Mouse (Mus musculus): ENCODE measurements around the gene Il1r1. TPM values are rescaled to one million over a fixed set of nuclear protein-coding genes. Genes with fewer than 3 reads are reported as not detected.
"Not testable (repeated sequence)": the region's sequence is repeated elsewhere in the genome, so short reads cannot be mapped to it uniquely, and the experiment has no call there.

The Il1r1 gene
- polyA plus RNA-seq, 1 experiment from 2014 or later = 1.7 TPM

- no peak for ATAC-seq (ENCODE audit: low FRiP score)
- H3K27ac ChIP-seq (ENCODE audit: low read depth, low read length) = no peak overlapping the region
These were observed 57.5 kb downstream of the Il1r1 start for GRCm38 (mm10) chr1:40282394-40282793.

GRCm38 (mm10) chr1:40283995-40284394, 59.1 kb downstream of the Il1r1 start:
- Histone ChIP-seq H3K4me3 (ENCODE audit: low read depth, low read length) (no peak overlapping the region), H3K9ac (ENCODE audit: low read depth, low read length) (no peak overlapping the region), H3K4me1 (replicated peaks; ENCODE audit: control insufficient read depth, insufficient read depth, low read length) (no peaks in the 10 kb centered on the region), H3K4me2 (replicated peaks; ENCODE audit: low read depth, low read length) (no peak overlapping the region), H3K27me3 (ENCODE audit: control insufficient read depth, insufficient read depth, low read length) (no peaks in the 10 kb centered on the region), H3K36me3 (ENCODE audit: control insufficient read depth, insufficient read depth, low read length) (no peaks in the 10 kb centered on the region), H3K9me3 (ENCODE audit: control insufficient read depth, low read length) (no peaks in the 10 kb centered on the region), H3K27ac (ENCODE audit: low read depth, low read length) (no peak overlapping the region)
- ATAC-seq (ENCODE audit: low FRiP score) = no peak
- DNase-seq (ENCODE audit: low spot score) = no peak
- 80% methylated on average over 5 of the region's 5 CpGs for WGBS

More at GRCm38 (mm10) chr1:40282394-40282793, 57.5 kb downstream of the Il1r1 start:
- no peak for DNase-seq (ENCODE audit: low spot score)
- WGBS = 88% methylated on average over 3 of the region's 3 CpGs
- H3K27me3 ChIP-seq (ENCODE audit: control insufficient read depth, insufficient read depth, low read length) = no peaks in the 10 kb centered on the region
- no peaks in the 10 kb centered on the region for H3K9me3 ChIP-seq (ENCODE audit: control insufficient read depth, low read length)
- no peak overlapping the region for H3K4me3 ChIP-seq (ENCODE audit: low read depth, low read length)
- no peak overlapping the region for H3K4me2 ChIP-seq (replicated peaks; ENCODE audit: low read depth, low read length)
- H3K36me3 ChIP-seq (ENCODE audit: control insufficient read depth, insufficient read depth, low read length) = no peaks in the 10 kb centered on the region
- H3K4me1 ChIP-seq (replicated peaks; ENCODE audit: control insufficient read depth, insufficient read depth, low read length) = no peaks in the 10 kb centered on the region
- H3K9ac ChIP-seq (ENCODE audit: low read depth, low read length) = no peak overlapping the region

- 72% methylated on average over 12 of the region's 12 CpGs for WGBS
- H3K4me3 ChIP-seq (ENCODE audit: low read depth, low read length) = no peak overlapping the region
- H3K9ac ChIP-seq (ENCODE audit: low read depth, low read length) = no peak overlapping the region
- no peaks in the 10 kb centered on the region for H3K4me1 ChIP-seq (replicated peaks; ENCODE audit: control insufficient read depth, insufficient read depth, low read length)
- H3K27ac ChIP-seq (ENCODE audit: low read depth, low read length) = no peak overlapping the region
- no peaks in the 10 kb centered on the region for H3K36me3 ChIP-seq (ENCODE audit: control insufficient read depth, insufficient read depth, low read length)
- ATAC-seq (ENCODE audit: low FRiP score) (no peak), DNase-seq (ENCODE audit: low spot score) (no peak)
- no peaks in the 10 kb centered on the region for H3K9me3 ChIP-seq (ENCODE audit: control insufficient read depth, low read length)
- no peaks in the 10 kb centered on the region for H3K27me3 ChIP-seq (ENCODE audit: control insufficient read depth, insufficient read depth, low read length)
- H3K4me2 ChIP-seq (replicated peaks; ENCODE audit: low read depth, low read length) = no peak overlapping the region
These were observed 65.8 kb downstream of the Il1r1 start for GRCm38 (mm10) chr1:40290489-40291255.

GRCm38 (mm10) chr1:40292231-40292630, 67.4 kb downstream of the Il1r1 start:
- no peak for ATAC-seq (ENCODE audit: low FRiP score)
- H3K36me3 ChIP-seq (ENCODE audit: control insufficient read depth, insufficient read depth, low read length) = no peaks in the 10 kb centered on the region
- 94% methylated on average over 2 of the region's 2 CpGs for WGBS

GRCm38 (mm10) chr1:40293891-40294290, 69.0 kb downstream of the Il1r1 start:
- Histone ChIP-seq H3K27me3 (ENCODE audit: control insufficient read depth, insufficient read depth, low read length) (no peaks in the 10 kb centered on the region), H3K27ac (ENCODE audit: low read depth, low read length) (no peak overlapping the region), H3K4me2 (replicated peaks; ENCODE audit: low read depth, low read length) (no peak overlapping the region), H3K9me3 (ENCODE audit: control insufficient read depth, low read length) (no peaks in the 10 kb centered on the region), H3K9ac (ENCODE audit: low read depth, low read length) (no peak overlapping the region), H3K4me1 (replicated peaks; ENCODE audit: control insufficient read depth, insufficient read depth, low read length) (no peaks in the 10 kb centered on the region), H3K36me3 (ENCODE audit: control insufficient read depth, insufficient read depth, low read length) (no peaks in the 10 kb centered on the region), H3K4me3 (ENCODE audit: low read depth, low read length) (no peak overlapping the region)
- DNase-seq (ENCODE audit: low spot score) (peak; percentile 7), ATAC-seq (ENCODE audit: low FRiP score) (no peak)
- 95% methylated on average over 7 of the region's 7 CpGs for WGBS

More at GRCm38 (mm10) chr1:40292231-40292630, 67.4 kb downstream of the Il1r1 start:
- Histone ChIP-seq H3K9me3 (ENCODE audit: control insufficient read depth, low read length) (no peaks in the 10 kb centered on the region), H3K27me3 (ENCODE audit: control insufficient read depth, insufficient read depth, low read length) (no peaks in the 10 kb centered on the region), H3K4me2 (replicated peaks; ENCODE audit: low read depth, low read length) (no peak overlapping the region), H3K4me1 (replicated peaks; ENCODE audit: control insufficient read depth, insufficient read depth, low read length) (no peaks in the 10 kb centered on the region), H3K27ac (ENCODE audit: low read depth, low read length) (no peak overlapping the region), H3K9ac (ENCODE audit: low read depth, low read length) (no peak overlapping the region), H3K4me3 (ENCODE audit: low read depth, low read length) (no peak overlapping the region)
- no peak for DNase-seq (ENCODE audit: low spot score)

- Histone ChIP-seq H3K9me3 (ENCODE audit: control insufficient read depth, low read length) (no peaks in the 10 kb centered on the region), H3K27ac (ENCODE audit: low read depth, low read length) (no peak overlapping the region), H3K27me3 (ENCODE audit: control insufficient read depth, insufficient read depth, low read length) (no peaks in the 10 kb centered on the region), H3K9ac (ENCODE audit: low read depth, low read length) (no peak overlapping the region), H3K4me1 (replicated peaks; ENCODE audit: control insufficient read depth, insufficient read depth, low read length) (no peaks in the 10 kb centered on the region), H3K36me3 (ENCODE audit: control insufficient read depth, insufficient read depth, low read length) (no peaks in the 10 kb centered on the region), H3K4me3 (ENCODE audit: low read depth, low read length) (no peak overlapping the region), H3K4me2 (replicated peaks; ENCODE audit: low read depth, low read length) (no peak overlapping the region)
- ATAC-seq (ENCODE audit: low FRiP score) = no peak
- DNase-seq (ENCODE audit: low spot score) = no peak
- WGBS = 92% methylated on average over 9 of the region's 9 CpGs
These were observed 69.9 kb downstream of the Il1r1 start for GRCm38 (mm10) chr1:40294824-40295223.

GRCm38 (mm10) chr1:40298053-40298452, 73.2 kb downstream of the Il1r1 start:
- no peak for ATAC-seq (ENCODE audit: low FRiP score)
- no peak overlapping the region for H3K27ac ChIP-seq (ENCODE audit: low read depth, low read length)

GRCm38 (mm10) chr1:40303179-40303866, 78.4 kb downstream of the Il1r1 start:
- ATAC-seq (ENCODE audit: low FRiP score) = no peak

More at GRCm38 (mm10) chr1:40298053-40298452, 73.2 kb downstream of the Il1r1 start:
- no peaks in the 10 kb centered on the region for H3K4me1 ChIP-seq (replicated peaks; ENCODE audit: control insufficient read depth, insufficient read depth, low read length)
- no peak overlapping the region for H3K4me2 ChIP-seq (replicated peaks; ENCODE audit: low read depth, low read length)
- 93% methylated on average over 2 of the region's 2 CpGs for WGBS
- H3K27me3 ChIP-seq (ENCODE audit: control insufficient read depth, insufficient read depth, low read length) = no peaks in the 10 kb centered on the region
- no peaks in the 10 kb centered on the region for H3K36me3 ChIP-seq (ENCODE audit: control insufficient read depth, insufficient read depth, low read length)
- no peak overlapping the region for H3K9ac ChIP-seq (ENCODE audit: low read depth, low read length)
- H3K9me3 ChIP-seq (ENCODE audit: control insufficient read depth, low read length) = no peaks in the 10 kb centered on the region
- no peak for DNase-seq (ENCODE audit: low spot score)
- H3K4me3 ChIP-seq (ENCODE audit: low read depth, low read length) = no peak overlapping the region

GRCm38 (mm10) chr1:40304321-40304720, 79.4 kb downstream of the Il1r1 start:
- H3K9me3 ChIP-seq (ENCODE audit: control insufficient read depth, low read length); H3K27ac ChIP-seq (ENCODE audit: low read depth, low read length); H3K4me2 ChIP-seq (replicated peaks; ENCODE audit: low read depth, low read length); H3K36me3 ChIP-seq (ENCODE audit: control insufficient read depth, insufficient read depth, low read length); H3K27me3 ChIP-seq (ENCODE audit: control insufficient read depth, insufficient read depth, low read length); ATAC-seq (ENCODE audit: low FRiP score); H3K9ac ChIP-seq (ENCODE audit: low read depth, low read length); H3K4me1 ChIP-seq (replicated peaks; ENCODE audit: control insufficient read depth, insufficient read depth, low read length); H3K4me3 ChIP-seq (ENCODE audit: low read depth, low read length); DNase-seq (ENCODE audit: low spot score): not testable (repeated sequence)
- WGBS = 66% methylated on average over 4 of the region's 4 CpGs

More at GRCm38 (mm10) chr1:40303179-40303866, 78.4 kb downstream of the Il1r1 start:
- Histone ChIP-seq H3K4me3 (ENCODE audit: low read depth, low read length) (no peak overlapping the region), H3K36me3 (ENCODE audit: control insufficient read depth, insufficient read depth, low read length) (no peaks in the 10 kb centered on the region), H3K9me3 (ENCODE audit: control insufficient read depth, low read length) (no peaks in the 10 kb centered on the region), H3K27me3 (ENCODE audit: control insufficient read depth, insufficient read depth, low read length) (no peaks in the 10 kb centered on the region), H3K4me2 (replicated peaks; ENCODE audit: low read depth, low read length) (no peak overlapping the region), H3K4me1 (replicated peaks; ENCODE audit: control insufficient read depth, insufficient read depth, low read length) (no peaks in the 10 kb centered on the region), H3K9ac (ENCODE audit: low read depth, low read length) (no peak overlapping the region), H3K27ac (ENCODE audit: low read depth, low read length) (no peak overlapping the region)
- WGBS = 59% methylated on average over 7 of the region's 7 CpGs
- DNase-seq (ENCODE audit: low spot score) = no peak
